Mouse (Mus musculus) embryonic facial prominence, embryonic 11.5 days (tissue): ENCODE data around the gene Mllt11. TPM values are rescaled to one million over a fixed set of nuclear protein-coding genes. Genes with fewer than 3 reads are reported as not detected.

Source experiments
- ATAC-seq: fragments of 200-750 bp; cut with Nextera tagmentation; replicated peaks from 2 replicates; pipeline ENCODE4 v1.8.0; 2017; ENCODE audit warnings: low read depth; ENCODE audit not compliant: insufficient number of reproducible peaks, low FRiP score, low TSS enrichment
- DNase-seq: peaks from one replicate; pipeline ENCODE4 v3.0.0-alpha.2; 2015; ENCODE audit warnings: low spot score
- H3K27ac ChIP-seq: fragments of 300-500 bp; sonication (generic); replicated peaks from 2 replicates; pipeline ENCODE4 v1.5.1; 2014; ENCODE audit warnings: mild to moderate bottlenecking, low read depth, low read length, control low read depth
- H3K27me3 ChIP-seq: fragments of 300-500 bp; sonication (generic); 2 replicates; pipeline ENCODE4 v1.6.1; 2014; ENCODE audit warnings: mild to moderate bottlenecking, low read length, moderate library complexity, mixed read lengths; ENCODE audit not compliant: control insufficient read depth, insufficient read depth
- H3K36me3 ChIP-seq: fragments of 300-500 bp; sonication (generic); replicated peaks from 2 replicates; pipeline ENCODE4 v1.6.1; 2014; ENCODE audit warnings: low read depth, mild to moderate bottlenecking, low read length, moderate library complexity, mixed read lengths; ENCODE audit not compliant: control insufficient read depth, insufficient read depth
- H3K4me1 ChIP-seq: fragments of 300-500 bp; sonication (generic); 2 replicates; pipeline ENCODE4 v1.6.1; 2014; ENCODE audit warnings: low read length, mixed read lengths; ENCODE audit not compliant: control insufficient read depth, insufficient read depth
- H3K4me2 ChIP-seq: fragments of 300-500 bp; sonication (generic); 2 replicates; pipeline ENCODE4 v1.6.1; 2014; ENCODE audit warnings: low read depth, mild to moderate bottlenecking, control low read depth, low read length, moderate library complexity
- H3K4me3 ChIP-seq: fragments of 300-500 bp; sonication (generic); 2 replicates; pipeline ENCODE4 v1.5.1; 2014; ENCODE audit warnings: low read depth, low read length, control low read depth
- H3K9ac ChIP-seq: fragments of 300-500 bp; sonication (generic); replicated peaks from 2 replicates; pipeline ENCODE4 v1.6.1; 2014; ENCODE audit warnings: mild to moderate bottlenecking, control low read depth, low read length
- H3K9me3 ChIP-seq: fragments of 300-500 bp; sonication (generic); replicated peaks from 2 replicates; pipeline ENCODE4 v1.6.1; 2016; ENCODE audit warnings: mild to moderate bottlenecking, low read length, inconsistent platforms, mixed read lengths; ENCODE audit not compliant: control insufficient read depth
- WGBS: fragments of 180-500 bp; shearing (Covaris S2); extraction: QIAGEN DNeasy Blood & Tissue Kit; methylation state at CpG from one replicate; pipeline ENCODE4 v1.1.7; 2014; 5-methylcytosine and 5-hydroxymethylcytosine counted together
- polyA plus RNA-seq: library from polyadenylated mRNA; unstranded; fragments of >200 nt; fragmentation: Nextera tagmentation; extraction: Ambion mirVana; gene quantifications from 2 replicates; pipeline ENCODE4 v1.2.1, GENCODE M21; 2014

Gene Mllt11
- polyA plus RNA-seq, 1 experiment from 2014 or later, result 52.9 TPM

DNA sequence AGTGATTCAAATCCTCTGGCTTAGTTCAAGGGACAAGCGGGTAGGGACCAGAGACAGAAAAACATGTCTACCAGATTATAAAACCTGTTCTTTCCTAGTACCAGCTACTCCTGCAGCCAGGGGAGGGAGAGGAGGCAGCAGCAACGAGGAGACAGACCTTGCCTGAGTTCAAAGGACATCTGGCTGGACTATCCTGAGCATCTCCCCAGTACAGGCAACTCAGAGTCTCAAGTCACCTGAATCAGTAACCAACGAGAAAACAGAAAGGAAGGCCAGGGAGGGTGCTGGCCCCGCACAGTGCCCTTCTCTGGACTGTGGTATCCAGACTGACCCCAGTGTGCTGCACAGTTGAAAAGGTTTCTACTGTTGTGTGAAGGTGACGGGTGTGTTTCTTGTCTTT, 25.0 kb upstream of the Mllt11 start:
- H3K4me3 ChIP-seq, result no peak overlapping the region
- no peaks in the 10 kb centered on the region for H3K4me1 ChIP-seq
- H3K9me3 ChIP-seq, result no peaks in the 10 kb centered on the region
- H3K9ac ChIP-seq, result no peak overlapping the region
- DNase-seq, result no peak
- no peaks in the 10 kb centered on the region for H3K27me3 ChIP-seq
- no peak overlapping the region for H3K4me2 ChIP-seq
- H3K36me3 ChIP-seq, result peaks cover 12% of the 10 kb centered on the region
- no peak for ATAC-seq
- 86% methylated on average over 5 of the region's 5 CpGs for WGBS
- H3K27ac ChIP-seq, result no peak overlapping the region

DNA sequence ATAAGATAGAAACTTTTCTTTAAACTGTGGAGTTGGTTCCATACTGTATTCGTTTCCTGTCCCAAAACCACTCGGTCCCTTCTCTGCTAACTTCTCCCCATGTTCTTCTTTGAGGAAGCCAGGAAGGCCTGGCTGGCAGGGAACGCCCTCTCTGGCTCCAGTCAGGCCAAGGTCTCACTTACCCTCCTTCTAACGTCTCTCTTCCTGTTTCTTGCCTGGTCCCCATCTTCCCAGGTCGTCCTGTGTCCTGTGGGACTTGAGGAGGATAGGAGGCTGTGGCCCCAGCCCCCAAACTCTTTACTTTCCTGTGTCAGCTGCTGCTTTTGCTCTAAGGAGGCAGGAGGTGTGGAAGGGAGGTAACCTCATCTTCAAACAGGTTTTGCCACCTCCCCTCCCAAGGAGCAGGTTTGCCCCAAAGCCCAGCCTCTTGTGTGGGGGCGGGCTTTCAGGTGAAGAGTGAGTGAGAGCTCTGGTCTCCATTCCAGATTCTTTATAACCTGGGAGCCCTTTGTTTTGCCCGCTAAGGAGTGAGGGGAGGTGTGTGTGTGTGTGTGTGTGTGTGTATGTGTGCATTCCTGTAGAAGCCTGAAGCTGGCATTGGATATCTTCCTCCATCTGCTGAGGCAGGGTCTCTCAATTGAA, 18.9 kb upstream of the Mllt11 start, which contains the start of gene Bnipl:
TSS of gene Bnipl (minus strand) at position 411 of the 642 bp plus-strand sequence.
- Histone ChIP-seq H3K27me3 (no peaks in the 10 kb centered on the region), H3K27ac (no peak within 1 kb of the TSS), H3K9me3 (no peaks in the 10 kb centered on the region), H3K36me3 (no peaks in the 10 kb centered on the region; the same call in 1 of the 2 replicates), H3K4me3 (no peak within 1 kb of the TSS), H3K9ac (no peak within 1 kb of the TSS), H3K4me2 (no peak within 1 kb of the TSS), H3K4me1 (no peaks in the 10 kb centered on the region)
- WGBS, result 54% methylated on average over 7 of the region's 7 CpGs
- DNase-seq (no peak), ATAC-seq (peak; percentile 62; the same call in 1 of the 2 replicates)

GRCm38 (mm10) chr3:95250361-95250760, 18.4 kb upstream of the Mllt11 start:
- ATAC-seq, result no peak
- H3K4me2 ChIP-seq, result no peak overlapping the region

DNA sequence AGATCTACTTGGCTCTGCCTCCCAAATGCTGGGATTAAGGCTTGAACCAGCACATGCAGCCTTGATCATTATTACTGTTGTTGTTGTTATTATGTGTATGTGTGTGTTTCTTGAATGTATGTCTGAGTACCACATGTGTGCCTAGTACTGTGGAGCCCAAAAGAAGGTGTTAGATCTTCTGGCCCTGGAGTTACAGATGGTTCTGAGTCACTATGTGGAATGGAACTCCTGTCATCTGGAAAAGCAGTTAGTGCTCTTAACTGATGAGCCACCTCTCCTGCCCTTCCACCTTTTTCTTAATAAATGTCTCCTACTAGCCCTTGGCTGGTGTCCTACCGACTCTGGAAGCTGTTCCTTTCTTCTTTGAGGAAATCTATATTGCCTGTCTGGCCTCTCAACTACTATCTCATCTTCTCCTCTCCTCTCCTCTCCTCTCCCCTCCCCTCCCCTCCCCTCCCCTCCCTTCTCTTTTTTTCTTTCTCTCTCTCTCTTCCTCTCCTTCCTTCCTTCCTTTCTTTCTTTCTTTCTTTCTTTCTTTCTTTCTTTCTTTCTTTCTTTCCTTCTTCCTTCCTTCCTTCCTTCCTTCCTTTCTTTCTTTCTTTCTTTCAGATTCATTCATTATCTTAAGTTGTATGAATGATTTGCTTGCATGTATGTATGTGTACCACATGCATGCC, 15.8 kb upstream of the Mllt11 start:
- WGBS, result 73% methylated on average over 1 of the region's 1 CpGs
- H3K4me2 ChIP-seq, result no peak overlapping the region
- no peaks in the 10 kb centered on the region for H3K9me3 ChIP-seq
- no peak overlapping the region for H3K9ac ChIP-seq
- no peak overlapping the region for H3K27ac ChIP-seq
- ATAC-seq, result no peak
- DNase-seq, result no peak
- H3K4me3 ChIP-seq, result no peak overlapping the region
- no peaks in the 10 kb centered on the region for H3K27me3 ChIP-seq
- H3K36me3 ChIP-seq, result no peaks in the 10 kb centered on the region
- no peaks in the 10 kb centered on the region for H3K4me1 ChIP-seq

More at GRCm38 (mm10) chr3:95250361-95250760, 18.4 kb upstream of the Mllt11 start:
- WGBS, result 75% methylated on average over 5 of the region's 5 CpGs
- Histone ChIP-seq H3K27me3 (no peaks in the 10 kb centered on the region), H3K9me3 (no peaks in the 10 kb centered on the region), H3K4me3 (no peak overlapping the region), H3K9ac (no peak overlapping the region), H3K4me1 (no peaks in the 10 kb centered on the region), H3K27ac (no peak overlapping the region), H3K36me3 (no peaks in the 10 kb centered on the region; the same call in 1 of the 2 replicates)
- DNase-seq, result no peak

GRCm38 (mm10) chr3:95246465-95247231, 14.7 kb upstream of the Mllt11 start:
- H3K4me1 ChIP-seq, result no peaks in the 10 kb centered on the region
- no peaks in the 10 kb centered on the region for H3K36me3 ChIP-seq
- no peak overlapping the region for H3K4me3 ChIP-seq
- ATAC-seq (no peak), DNase-seq (no peak)
- no peaks in the 10 kb centered on the region for H3K9me3 ChIP-seq
- no peak overlapping the region for H3K4me2 ChIP-seq
- 88% methylated on average over 5 of the region's 5 CpGs for WGBS
- no peak overlapping the region for H3K27ac ChIP-seq
- H3K9ac ChIP-seq, result no peak overlapping the region
- no peaks in the 10 kb centered on the region for H3K27me3 ChIP-seq

- 86% methylated on average over 2 of the region's 2 CpGs for WGBS
- DNase-seq, result no peak
- no peaks in the 10 kb centered on the region; the same call in 1 of the 2 replicates for H3K4me1 ChIP-seq
Measured at GRCm38 (mm10) chr3:95243086-95243485, 11.1 kb upstream of the Mllt11 start.

DNA sequence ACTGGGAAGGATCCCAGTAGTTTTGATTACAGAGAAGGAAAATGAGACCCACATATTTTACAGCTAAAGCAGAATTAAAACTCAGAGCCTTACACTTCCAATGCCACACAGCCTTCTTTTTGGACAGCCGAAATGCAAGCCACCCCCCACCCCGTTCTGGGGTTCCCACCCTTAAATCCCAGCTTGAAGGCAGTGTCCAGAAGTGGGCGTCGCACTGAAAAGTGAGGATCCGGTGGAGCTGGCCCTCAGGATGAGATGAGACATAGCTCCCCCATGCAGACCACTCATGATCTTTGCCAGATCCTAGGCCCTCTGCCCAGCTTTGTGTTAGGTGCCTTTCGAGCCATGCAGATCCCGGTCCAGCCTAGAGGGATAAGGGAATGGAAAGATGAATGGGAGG, 9.5 kb upstream of the Mllt11 start, which contains the start of gene Gm128:
TSS of gene Gm128 (minus strand) at position 101 of the 400 bp plus-strand sequence.
- no peaks in the 10 kb centered on the region for H3K27me3 ChIP-seq
- peak within 1 kb of the TSS; percentile 37 for H3K9ac ChIP-seq
- H3K4me2 ChIP-seq, result peak within 1 kb of the TSS; percentile 13; the same call in 1 of the 2 replicates
- H3K4me1 ChIP-seq, result no peaks in the 10 kb centered on the region; the same call in 1 of the 2 replicates
- WGBS, result 72% methylated on average over 7 of the region's 7 CpGs
- ATAC-seq (no peak), DNase-seq (no peak)
- H3K36me3 ChIP-seq, result no peaks in the 10 kb centered on the region; the same call in 1 of the 2 replicates
- no peaks in the 10 kb centered on the region for H3K9me3 ChIP-seq
- no peak within 1 kb of the TSS for H3K4me3 ChIP-seq
- H3K27ac ChIP-seq, result no peak within 1 kb of the TSS

More at GRCm38 (mm10) chr3:95243086-95243485, 11.1 kb upstream of the Mllt11 start:
- Histone ChIP-seq H3K27ac (no peak overlapping the region), H3K4me3 (no peak overlapping the region), H3K9ac (no peak overlapping the region), H3K9me3 (no peaks in the 10 kb centered on the region), H3K27me3 (no peaks in the 10 kb centered on the region), H3K4me2 (no peak overlapping the region), H3K36me3 (no peaks in the 10 kb centered on the region)
- ATAC-seq, result no peak
